15 mouse cellular contexts compared by ENCODE assay signal in genomic region chr15:27013906-27014658, GRCm38 (mm10).
DNase-seq lines count a peak whose midpoint lies in the region; ATAC-seq lines count a peak whose summit lies in the region.
"Had no signal": no experiment of that assay in that cellular context is flagged by ENCODE, and none has a peak within 500 bp of the region (broad histone marks: within the 10 kb centered on the region; RNA-seq: fewer than 3 reads in every experiment).

No protein-coding gene starts in this region.

- no peaks in the 10 kb centered on the region for H3K36me3 ChIP-seq in hindbrain, embryonic 11.5 days (ENCODE audit: control insufficient read depth, insufficient read depth, low read length)
- no peaks in the 10 kb centered on the region for H3K36me3 ChIP-seq in midbrain, embryonic 13.5 days
- H3K36me3 ChIP-seq: heart, embryonic 13.5 days had no signal

- H3K4me1 ChIP-seq in hindbrain, embryonic 11.5 days (replicated peaks; ENCODE audit: control insufficient read depth, insufficient read depth, low read length), result no peaks in the 10 kb centered on the region
- peaks cover 15% of the 10 kb centered on the region for H3K4me1 ChIP-seq in midbrain, embryonic 13.5 days (replicated peaks)

- no peak overlapping the region for H3K27ac ChIP-seq in hindbrain, embryonic 11.5 days (ENCODE audit: low read depth, low read length)
- H3K27ac ChIP-seq in midbrain, embryonic 13.5 days, result peak overlapping the region; percentile 57
- H3K27ac ChIP-seq: heart, embryonic 13.5 days had no signal

- H3K9ac ChIP-seq in hindbrain, embryonic 11.5 days (ENCODE audit: low read depth, low read length), result no peak overlapping the region
- no peak overlapping the region for H3K9ac ChIP-seq in midbrain, embryonic 13.5 days (replicated peaks)
- H3K9ac ChIP-seq: heart, embryonic 13.5 days had no signal

- peak; percentile 46 for DNase-seq in embryo, embryonic 10 days (ENCODE audit: low spot score)
- DNase-seq in embryo, embryonic 11.5 days (ENCODE audit: low read depth, low spot score), result peak; percentile 7
- peak; percentile 39 for DNase-seq in hindbrain, embryonic 11.5 days (ENCODE audit: low spot score)
- no peak for DNase-seq in T-cell, adult 2 months (ENCODE audit: low spot score)
- DNase-seq in heart, adult 11 months, result no peak
- no peak for DNase-seq in urinary bladder, postnatal 36 days (ENCODE audit: low spot score in 2 of 2)
- no peak for DNase-seq in frontal cortex, postnatal 36 days (ENCODE audit: low spot score in 2 of 2)
- DNase-seq: adrenal gland, adult 2 months; cerebellum, postnatal 14 days; gastrocnemius, postnatal 25 days; kidney, postnatal 10 days; thymus, adult 18-20 months had no signal

- H3K27me3 ChIP-seq in hindbrain, embryonic 11.5 days (ENCODE audit: control insufficient read depth, insufficient read depth, low read length), result no peaks in the 10 kb centered on the region
- H3K27me3 ChIP-seq in midbrain, embryonic 13.5 days, result no peaks in the 10 kb centered on the region
- H3K27me3 ChIP-seq: CH12.LX; heart, embryonic 13.5 days had no signal

- peak; percentile 89 for ATAC-seq in hindbrain, embryonic 11.5 days (ENCODE audit: low FRiP score)
- peak; percentile 90 for ATAC-seq in midbrain, embryonic 13.5 days

- 23% methylated on average over 4 of the region's 4 CpGs for WGBS in hindbrain, embryonic 11.5 days
- 16% methylated on average over 4 of the region's 4 CpGs for WGBS in midbrain, embryonic 13.5 days

- H3K4me2 ChIP-seq in hindbrain, embryonic 11.5 days (replicated peaks; ENCODE audit: low read depth, low read length), result no peak overlapping the region
- H3K4me2 ChIP-seq in midbrain, embryonic 13.5 days (replicated peaks), result no peak overlapping the region
- H3K4me2 ChIP-seq: heart, embryonic 13.5 days had no signal

- H3K9me3 ChIP-seq in hindbrain, embryonic 11.5 days (ENCODE audit: control insufficient read depth, low read length), result no peaks in the 10 kb centered on the region
- H3K9me3 ChIP-seq in midbrain, embryonic 13.5 days, result no peaks in the 10 kb centered on the region
- H3K9me3 ChIP-seq: heart, embryonic 13.5 days had no signal

- no peak overlapping the region for H3K4me3 ChIP-seq in hindbrain, embryonic 11.5 days (ENCODE audit: low read depth, low read length)
- no peak overlapping the region for H3K4me3 ChIP-seq in midbrain, embryonic 13.5 days (replicated peaks)
- H3K4me3 ChIP-seq: heart, embryonic 13.5 days had no signal

Comparison
In these comparisons a context has a peak if more than half of its experiments do, and no peak if none do; other contexts are left out.
1. DNase-seq: peak in embryo, embryonic 10 days (single experiment), embryo, embryonic 11.5 days (single experiment) and hindbrain, embryonic 11.5 days (single experiment); none in T-cell, adult 2 months (single experiment), heart, adult 11 months (single experiment), urinary bladder, postnatal 36 days (0 of 2) and frontal cortex, postnatal 36 days (0 of 2).